Mouse (Mus musculus) heart, postnatal 0 days (tissue): Measurements from ENCODE around the gene Kctd17.

Experiments
- CTCF ChIP-seq: IDR thresholded peaks from 2 replicates; pipeline ENCODE4 v1.5.1; 2016; ENCODE audit warnings: antibody characterized with exemption, control low read depth, low read depth
- EP300 ChIP-seq: IDR thresholded peaks from 2 replicates; pipeline ENCODE4 v1.6.1; 2016; ENCODE audit warnings: antibody characterized with exemption, low read depth

- TF ChIP-seq EP300 (no peak), CTCF (no peak)
Observed at GRCm38 (mm10) chr15:78455168-78455567, 26.8 kb downstream of the Kctd17 start.
